Mouse (Mus musculus): ENCODE results near the gene Dcaf5.

- TF ChIP-seq CTCF (conservative IDR thresholded peaks at IDR 0.05 in 1 of 2, IDR thresholded peaks at IDR 0.05 in 1 of 2; ENCODE audit: low read depth in 2 of 2, low read length in 2 of 2) (peak; percentile 7 to 73; a peak in 2 of 4 replicates), MAZ (IDR thresholded peaks at IDR 0.05; ENCODE audit: low read depth, low read length) (no peak), POLR2A (IDR thresholded peaks at IDR 0.05; ENCODE audit: low read depth, low read length) (no peak), ZKSCAN1 (IDR thresholded peaks at IDR 0.05; ENCODE audit: borderline replicate concordance, low read depth, low read length) (no peak), KAT2A (IDR thresholded peaks at IDR 0.05; ENCODE audit: insufficient replicate concordance, low read length) (no peak), ZNF384 (IDR thresholded peaks at IDR 0.05; ENCODE audit: low read depth, low read length) (no peak), ZC3H11A (IDR thresholded peaks at IDR 0.05; ENCODE audit: low read depth, low read length) (no peak), BHLHE40 (IDR thresholded peaks at IDR 0.05; ENCODE audit: low read depth, low read length) (no peak), MYC (IDR thresholded peaks at IDR 0.05; ENCODE audit: low read depth, low read length) (peak; percentile 72; the same call in 1 of the 2 replicates), ZMIZ1 (IDR thresholded peaks at IDR 0.05; ENCODE audit: low read depth, low read length) (no peak), POLR2AphosphoS2 (IDR thresholded peaks at IDR 0.05; ENCODE audit: low read depth, low read length) (no peak), TBP (conservative IDR thresholded peaks at IDR 0.05; ENCODE audit: low read depth, low read length) (no peak), SIN3A (IDR thresholded peaks at IDR 0.05; ENCODE audit: low read length) (no peak), HCFC1 (IDR thresholded peaks at IDR 0.05; ENCODE audit: low read depth, low read length) (no peak)
Measured at GRCm38 (mm10) chr12:80377604-80378003, 58.8 kb downstream of the Dcaf5 start.

All from CH12.LX (cell line).